Comparison of ENCODE assay signal across 15 mouse cellular contexts in genomic region chr7:29842105-29842504, GRCm38 (mm10). TPM values are rescaled to one million over a fixed set of nuclear protein-coding genes. Genes with fewer than 3 reads are reported as not detected.
"Had no signal": no experiment of that assay in that cellular context is flagged by ENCODE, and none has a peak within 500 bp of the region (broad histone marks: within the 10 kb centered on the region; RNA-seq: fewer than 3 reads in every experiment).

No protein-coding gene starts in this region.

- H3K9ac ChIP-seq: limb, embryonic 13.5 days; liver, embryonic 15.5 days; lung, embryonic 14.5 days; neural tube, embryonic 12.5 days had no signal

- H3K4me2 ChIP-seq: limb, embryonic 13.5 days; liver, embryonic 11.5 days; liver, embryonic 15.5 days; lung, embryonic 14.5 days; neural tube, embryonic 12.5 days had no signal

- H3K4me1 ChIP-seq: limb, embryonic 13.5 days; liver, embryonic 15.5 days; midbrain, embryonic 10.5 days; neural tube, embryonic 12.5 days had no signal

- H3K27ac ChIP-seq: hindbrain, postnatal 0 days; layer of hippocampus, adult 2 months; limb, embryonic 13.5 days; liver, embryonic 15.5 days; midbrain, embryonic 10.5 days; neural tube, embryonic 12.5 days; stomach, postnatal 0 days had no signal

- H3K4me3 ChIP-seq: layer of hippocampus, adult 2 months; limb, embryonic 13.5 days; liver, embryonic 15.5 days; midbrain, embryonic 10.5 days; neural tube, embryonic 12.5 days had no signal

- DNase-seq: lung, embryonic 14.5 days; lung, postnatal 10 days; lung, postnatal 4 days; midbrain, embryonic 14.5 days; thymus, adult 18-20 months; thymus, postnatal 14 days had no signal

- H3K9me3 ChIP-seq: limb, embryonic 13.5 days; liver, embryonic 15.5 days; midbrain, embryonic 10.5 days; neural tube, embryonic 12.5 days had no signal

- H3K27me3 ChIP-seq: limb, embryonic 13.5 days; liver, embryonic 15.5 days; neural tube, embryonic 12.5 days had no signal

- ATAC-seq: hindbrain, postnatal 0 days had no signal

RNA-seq across cellular contexts. Expression of gene Zfp30, which starts 58.3 kb away (rescaled TPM):
- total RNA-seq: monocyte, adult 5-6 weeks had no signal
